Mouse (Mus musculus) olfactory bulb, adult 2 months (tissue): Measurements from ENCODE around the gene Prss12. TPM values are rescaled to one million over a fixed set of nuclear protein-coding genes. Genes with fewer than 3 reads are reported as not detected.
"Not testable (repeated sequence)": the region's sequence is repeated elsewhere in the genome, so short reads cannot be mapped to it uniquely, and the experiment has no call there.

Experiments used
- H3K27ac ChIP-seq: fragments of 200-500 bp; 2 replicates; pipeline ENCODE4 v1.5.1; 2012; ENCODE audit warnings: low read depth, low read length; ENCODE audit not compliant: insufficient read depth
- H3K4me1 ChIP-seq: fragments of 200-500 bp; 2 replicates; pipeline ENCODE4 v1.6.1; 2012; ENCODE audit warnings: low read length; ENCODE audit not compliant: control insufficient read depth, insufficient read depth
- H3K4me3 ChIP-seq: fragments of 200-500 bp; 2 replicates; pipeline ENCODE4 v1.5.1; 2012; ENCODE audit warnings: mild to moderate bottlenecking, low read depth, low read length, moderate library complexity; ENCODE audit not compliant: insufficient read depth
- CTCF ChIP-seq: fragments of 200-500 bp; IDR thresholded peaks from 2 replicates; pipeline ENCODE4 v1.5.1; 2012; ENCODE audit warnings: low read depth, mild to moderate bottlenecking, low read length, moderate library complexity; ENCODE audit not compliant: insufficient read depth
- POLR2A ChIP-seq: fragments of 200-500 bp; IDR thresholded peaks from 2 replicates; pipeline ENCODE4 v1.6.1; 2012; ENCODE audit warnings: mild to moderate bottlenecking, low read depth, low read length, moderate library complexity; ENCODE audit not compliant: insufficient read depth
- WGBS: fragments of 180-500 bp; shearing (Covaris S2); methylation state at CpG from one replicate; pipeline ENCODE4 v1.1.7; 2018; 5-methylcytosine and 5-hydroxymethylcytosine counted together
- polyA plus RNA-seq: library from polyadenylated mRNA; stranded (reverse); fragments of >200 nt; gene quantifications from 2 replicates; pipeline ENCODE4 v1.2.4, GENCODE M21; 2012; ENCODE audit warnings: low replicate concordance; ENCODE audit not compliant: missing spikeins, insufficient read depth, insufficient read length

The Prss12 gene
- polyA plus RNA-seq, 1 experiment, result not detected

DNA sequence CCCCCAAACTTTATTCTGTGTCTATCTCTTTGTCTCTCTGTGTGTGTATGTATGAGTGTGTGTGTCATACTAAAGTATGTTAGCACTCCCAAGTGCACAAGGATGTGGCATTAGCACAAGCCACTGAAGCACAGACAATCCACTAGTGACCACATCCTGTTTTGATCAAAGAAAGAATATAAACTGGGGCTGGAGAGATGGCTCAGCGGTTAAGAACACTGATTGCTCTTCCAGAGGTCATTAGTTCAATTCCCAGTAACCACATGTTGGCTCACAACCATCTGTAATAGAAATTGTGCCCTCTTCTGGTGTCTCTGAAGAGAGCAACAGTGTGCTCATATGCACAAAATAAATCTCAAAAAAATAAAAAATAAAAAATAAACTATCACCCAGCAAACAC is 12.8 kb downstream of the Prss12 start:
- no peak for TF ChIP-seq POLR2A
- no peak overlapping the region for H3K27ac ChIP-seq
- H3K4me3 ChIP-seq, result no peak overlapping the region
- WGBS, result 67% methylated on average over 1 of the region's 1 CpGs
- H3K4me1 ChIP-seq, result no peaks in the 10 kb centered on the region

GRCm38 (mm10) chr3:123460436-123460835 is 13.7 kb downstream of the Prss12 start:
- TF ChIP-seq CTCF (no peak), POLR2A (no peak)
- 46% methylated on average over 1 of the region's 1 CpGs for WGBS
- Histone ChIP-seq H3K4me3 (no peak overlapping the region), H3K4me1 (no peaks in the 10 kb centered on the region), H3K27ac (no peak overlapping the region)

DNA sequence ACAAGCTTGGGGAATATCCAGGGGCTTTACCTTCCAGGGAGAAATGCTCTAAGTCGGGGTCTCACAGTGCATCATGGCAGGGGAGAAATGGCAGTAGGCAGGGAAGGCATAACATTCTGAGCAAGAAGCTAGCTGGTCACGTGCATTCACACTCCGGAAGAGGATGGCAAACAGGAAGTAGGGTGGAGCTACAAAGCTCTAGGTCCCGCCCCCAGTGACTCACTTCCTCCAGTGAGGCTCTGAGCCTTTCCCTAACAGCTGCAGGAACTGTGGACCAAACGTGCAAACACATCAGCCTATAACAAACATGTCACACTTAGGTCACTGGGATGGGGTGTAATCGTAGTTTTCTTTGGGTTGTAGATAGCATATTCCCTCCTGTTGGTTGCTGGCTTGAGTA is 15.6 kb downstream of the Prss12 start:
- no peak for TF ChIP-seq CTCF
- no peak for TF ChIP-seq POLR2A
- 85% methylated on average over 6 of the region's 6 CpGs for WGBS
- H3K4me3 ChIP-seq, result no peak overlapping the region
- no peak overlapping the region for H3K27ac ChIP-seq
- no peaks in the 10 kb centered on the region for H3K4me1 ChIP-seq

GRCm38 (mm10) chr3:123476833-123477232 is 30.1 kb downstream of the Prss12 start:
- Histone ChIP-seq H3K27ac (no peak overlapping the region), H3K4me1 (no peaks in the 10 kb centered on the region), H3K4me3 (no peak overlapping the region)
- 74% methylated on average over 3 of the region's 3 CpGs for WGBS
- TF ChIP-seq CTCF (no peak), POLR2A (no peak)

GRCm38 (mm10) chr3:123481266-123481665 is 34.6 kb downstream of the Prss12 start:
- no peaks in the 10 kb centered on the region for H3K4me1 ChIP-seq
- WGBS, result 77% methylated on average over 6 of the region's 6 CpGs
- TF ChIP-seq POLR2A, result no peak
- TF ChIP-seq CTCF, result no peak
- H3K27ac ChIP-seq, result no peak overlapping the region
- no peak overlapping the region for H3K4me3 ChIP-seq

DNA sequence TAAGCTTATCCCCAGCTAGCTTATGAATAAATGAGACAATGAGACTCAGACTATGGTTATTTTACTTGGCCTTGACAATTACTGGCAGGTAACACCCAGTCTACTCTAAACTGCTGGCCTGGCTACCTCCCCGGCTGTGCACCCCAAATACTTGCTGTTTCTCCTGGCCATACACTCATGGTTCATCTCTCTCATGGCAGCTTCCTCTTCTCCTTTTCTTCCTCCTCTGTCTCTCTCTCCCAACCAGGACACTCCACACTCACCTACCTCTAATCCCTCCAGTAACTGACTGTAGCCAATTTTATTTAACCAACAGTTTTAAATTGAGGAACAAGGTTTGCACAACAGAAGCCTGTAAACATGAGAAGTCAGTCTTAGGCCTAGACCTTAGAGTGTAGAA is 45.1 kb downstream of the Prss12 start:
- TF ChIP-seq CTCF (no peak), POLR2A (no peak)
- H3K4me1 ChIP-seq, result no peaks in the 10 kb centered on the region
- WGBS, result 100% methylated on average over 1 of the region's 1 CpGs
- H3K4me3 ChIP-seq, result no peak overlapping the region
- H3K27ac ChIP-seq, result no peak overlapping the region

DNA sequence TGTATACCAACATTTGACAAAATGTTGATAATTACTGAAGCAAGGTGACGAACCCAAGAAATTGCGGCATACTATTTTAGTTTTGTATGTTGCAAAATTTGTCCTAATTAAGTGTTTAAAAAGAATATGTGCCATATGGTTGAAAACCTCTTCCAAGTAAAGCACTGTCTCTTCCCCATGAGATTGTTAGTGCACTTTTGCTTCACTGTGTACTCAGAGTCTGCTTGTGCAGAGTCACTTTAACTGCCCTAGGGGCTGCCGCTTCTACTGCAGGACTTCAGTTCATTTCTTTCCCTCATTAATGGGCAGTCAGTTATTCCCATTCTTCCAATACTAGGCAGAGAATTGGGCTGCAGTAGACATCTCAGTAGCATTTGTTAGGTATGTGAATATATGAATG is 46.5 kb downstream of the Prss12 start:
- no peak overlapping the region for H3K27ac ChIP-seq
- no peak overlapping the region for H3K4me3 ChIP-seq
- H3K4me1 ChIP-seq, result no peaks in the 10 kb centered on the region
- TF ChIP-seq POLR2A (no peak), CTCF (no peak)
- WGBS, result 90% methylated on average over 3 of the region's 3 CpGs

DNA sequence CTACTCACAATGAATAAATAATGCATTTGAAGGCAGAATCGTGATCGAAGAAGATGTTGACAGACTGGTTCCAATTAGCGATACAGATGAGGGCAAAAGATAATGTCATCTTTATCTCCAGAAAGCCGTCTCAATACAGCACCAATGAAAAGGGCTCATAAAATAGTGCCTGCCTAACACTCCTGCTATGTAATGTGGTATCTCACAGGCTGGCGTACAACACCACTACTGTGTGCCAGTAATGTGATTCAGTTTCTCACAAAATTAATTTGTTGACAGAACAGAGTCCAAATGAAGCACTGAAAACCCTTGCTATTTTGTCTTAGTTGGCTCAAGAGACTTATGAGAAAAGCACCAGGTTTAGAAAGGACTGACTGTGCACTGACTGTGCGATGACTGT is 48.4 kb downstream of the Prss12 start:
- H3K4me1 ChIP-seq, result no peaks in the 10 kb centered on the region
- no peak for TF ChIP-seq CTCF
- TF ChIP-seq POLR2A, result no peak
- WGBS, result 81% methylated on average over 6 of the region's 6 CpGs
- H3K27ac ChIP-seq, result no peak overlapping the region
- H3K4me3 ChIP-seq, result no peak overlapping the region

- H3K4me1 ChIP-seq, result no peaks in the 10 kb centered on the region
- TF ChIP-seq CTCF, result no peak
- no peak for TF ChIP-seq POLR2A
- H3K27ac ChIP-seq, result no peak overlapping the region
- WGBS, result 73% methylated on average over 5 of the region's 5 CpGs
- H3K4me3 ChIP-seq, result no peak overlapping the region
These were observed 52.1 kb downstream of the Prss12 start for GRCm38 (mm10) chr3:123498787-123499186.

DNA sequence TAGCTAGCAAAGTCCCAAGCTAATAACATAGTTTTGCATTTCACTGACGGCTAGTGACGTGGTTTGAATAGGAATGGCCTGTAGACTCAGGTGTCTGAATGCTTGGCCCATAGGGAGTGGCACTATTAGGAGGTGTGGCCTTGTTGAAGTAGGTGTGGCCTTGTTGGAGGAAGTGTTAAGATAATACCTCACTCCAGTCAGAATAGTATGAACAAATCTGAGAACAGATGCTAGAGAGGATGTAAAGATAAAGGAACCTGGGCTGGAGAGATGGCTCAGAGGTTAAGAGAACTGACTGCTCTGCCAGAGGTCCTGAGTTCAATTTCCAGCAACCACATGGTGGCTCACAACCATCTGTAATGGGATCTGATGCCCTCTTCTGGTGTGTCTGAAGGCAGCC is 55.1 kb downstream of the Prss12 start:
- 86% methylated on average over 2 of the region's 2 CpGs for WGBS
- not testable (repeated sequence) for H3K4me1 ChIP-seq

More for the DNA sequence above, 55.1 kb downstream of the Prss12 start:
- not testable (repeated sequence) for H3K4me3 ChIP-seq, H3K27ac ChIP-seq
